12 mouse cellular contexts compared by ENCODE assay signal in genomic region chr10:69785692-69786091, GRCm38 (mm10).
DNase-seq lines count a peak whose midpoint lies in the region; ATAC-seq lines count a peak whose summit lies in the region.
"Had no signal": no experiment of that assay in that cellular context is flagged by ENCODE, and none has a peak within 500 bp of the region (broad histone marks: within the 10 kb centered on the region; RNA-seq: fewer than 3 reads in every experiment).

No protein-coding gene starts in this region.

- 29% methylated on average over 8 of the region's 8 CpGs for WGBS in heart, embryonic 10.5 days
- WGBS in neural tube, embryonic 15.5 days = 73% methylated on average over 8 of the region's 8 CpGs
- 63% methylated on average over 8 of the region's 8 CpGs for WGBS in limb, embryonic 13.5 days

- no peaks in the 10 kb centered on the region for H3K9me3 ChIP-seq in heart, embryonic 10.5 days
- no peaks in the 10 kb centered on the region for H3K9me3 ChIP-seq in neural tube, embryonic 15.5 days (replicated peaks)
- H3K9me3 ChIP-seq in limb, embryonic 13.5 days = 0 out of 2 replicates have a peak, but pooled peaks cover 4% of the 10 kb centered on the region
- H3K9me3 ChIP-seq: midbrain, embryonic 15.5 days had no signal

- peaks cover 44% of the 10 kb centered on the region for H3K4me1 ChIP-seq in heart, embryonic 10.5 days
- peaks cover 30% of the 10 kb centered on the region for H3K4me1 ChIP-seq in neural tube, embryonic 15.5 days
- H3K4me1 ChIP-seq in limb, embryonic 13.5 days = peaks cover 29% of the 10 kb centered on the region

- no peaks in the 10 kb centered on the region for H3K27me3 ChIP-seq in heart, embryonic 10.5 days (ENCODE audit: insufficient read depth, poor library complexity, severe bottlenecking)
- no peaks in the 10 kb centered on the region for H3K27me3 ChIP-seq in neural tube, embryonic 15.5 days (replicated peaks)
- H3K27me3 ChIP-seq in limb, embryonic 13.5 days = no peaks in the 10 kb centered on the region
- H3K27me3 ChIP-seq: midbrain, embryonic 15.5 days; Patski had no signal

- DNase-seq in heart, embryonic 10.5 days (ENCODE audit: low spot score) = peak; percentile 80
- no peak for DNase-seq in heart, postnatal 4 days
- DNase-seq in neural tube, embryonic 10.5 days (ENCODE audit: extremely low spot score, low spot score) = no peak
- DNase-seq in urinary bladder, postnatal 4 days (ENCODE audit: low spot score in 2 of 2) = no peak
- no peak for DNase-seq in urinary bladder, postnatal 25 days (ENCODE audit: low spot score)
- DNase-seq: adrenal gland, postnatal 25 days had no signal

- no peaks in the 10 kb centered on the region for H3K36me3 ChIP-seq in heart, embryonic 10.5 days
- no peaks in the 10 kb centered on the region for H3K36me3 ChIP-seq in neural tube, embryonic 15.5 days
- H3K36me3 ChIP-seq in limb, embryonic 13.5 days = no peaks in the 10 kb centered on the region
- H3K36me3 ChIP-seq: midbrain, embryonic 15.5 days had no signal

- no peak for ATAC-seq in neural tube, embryonic 15.5 days (ENCODE audit: low FRiP score)
- no peak for ATAC-seq in limb, embryonic 13.5 days (ENCODE audit: low FRiP score, low read depth)
- no peak for ATAC-seq in inflammation-experienced regulatory T-cells, adult 6 months
- ATAC-seq: hindbrain, embryonic 16.5 days; midbrain, embryonic 15.5 days; Patski had no signal

- H3K27ac ChIP-seq in heart, embryonic 10.5 days = peak overlapping the region; percentile 89
- H3K27ac ChIP-seq in neural tube, embryonic 15.5 days (replicated peaks) = 0 out of 2 replicates have a peak overlapping the region, but pooled peaks have one; percentile 2
- no peak overlapping the region for H3K27ac ChIP-seq in limb, embryonic 13.5 days
- H3K27ac ChIP-seq: midbrain, embryonic 15.5 days had no signal

- no peak overlapping the region for H3K9ac ChIP-seq in neural tube, embryonic 15.5 days (replicated peaks)
- H3K9ac ChIP-seq in limb, embryonic 13.5 days = peak overlapping the region; percentile 6; the same call in 1 of the 2 replicates
- H3K9ac ChIP-seq: midbrain, embryonic 15.5 days had no signal

- no peak overlapping the region for H3K4me2 ChIP-seq in neural tube, embryonic 15.5 days
- H3K4me2 ChIP-seq in limb, embryonic 13.5 days (replicated peaks) = 0 out of 2 replicates have a peak overlapping the region, but pooled peaks have one; percentile 7
- H3K4me2 ChIP-seq: midbrain, embryonic 15.5 days had no signal

- H3K4me3 ChIP-seq in heart, embryonic 10.5 days = peak overlapping the region; percentile 56
- no peak overlapping the region for H3K4me3 ChIP-seq in neural tube, embryonic 15.5 days (replicated peaks)
- H3K4me3 ChIP-seq in limb, embryonic 13.5 days = no peak overlapping the region
- H3K4me3 ChIP-seq: midbrain, embryonic 15.5 days had no signal
